Mouse (Mus musculus) heart, postnatal 14 days (tissue): ENCODE measurements at regions not wholly inside any gene's neighbourhood (a gene's known extent, or its start where the extent isn't known, plus 50 kb on each side); places are given as distances from the start of the nearest gene placed in this dataset.

ENCODE experiments used
- DNase-seq, 2 experiments: peaks; one replicate each; pipeline ENCODE4 v3.0.0; 2021 to 2022
- intact Hi-C: fragments of 180-260 bp; cut with DNase I; formaldehyde crosslinking; loops from one replicate; pipeline ENCODE4 v1.15.1; 2025

DNA sequence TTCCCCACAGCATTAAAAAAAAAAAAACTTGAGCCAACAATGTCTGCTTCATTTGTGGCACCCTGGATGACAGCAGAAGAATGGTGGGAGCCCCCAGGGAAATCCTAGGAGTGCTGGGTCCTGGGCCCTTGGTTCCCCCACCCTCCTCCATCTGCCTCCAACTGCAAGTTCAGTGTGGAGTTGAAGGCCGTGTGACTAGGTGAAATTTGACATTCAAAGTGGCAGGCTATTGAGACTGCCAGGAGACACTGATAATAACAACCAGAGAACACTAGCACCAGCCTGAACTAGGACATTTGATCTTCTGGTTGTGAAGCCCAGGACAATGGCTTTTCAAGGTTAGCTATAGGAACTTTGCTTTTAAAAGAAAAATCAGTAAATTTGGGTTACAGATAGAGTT is 74.0 kb downstream of the Adamts15 start:
- no peak for DNase-seq
- intact Hi-C loops = loop anchor here (5.0 kb wide), 2 partner anchors 66 to 69 kb away; no protein-coding TSS in a partner anchor

DNA sequence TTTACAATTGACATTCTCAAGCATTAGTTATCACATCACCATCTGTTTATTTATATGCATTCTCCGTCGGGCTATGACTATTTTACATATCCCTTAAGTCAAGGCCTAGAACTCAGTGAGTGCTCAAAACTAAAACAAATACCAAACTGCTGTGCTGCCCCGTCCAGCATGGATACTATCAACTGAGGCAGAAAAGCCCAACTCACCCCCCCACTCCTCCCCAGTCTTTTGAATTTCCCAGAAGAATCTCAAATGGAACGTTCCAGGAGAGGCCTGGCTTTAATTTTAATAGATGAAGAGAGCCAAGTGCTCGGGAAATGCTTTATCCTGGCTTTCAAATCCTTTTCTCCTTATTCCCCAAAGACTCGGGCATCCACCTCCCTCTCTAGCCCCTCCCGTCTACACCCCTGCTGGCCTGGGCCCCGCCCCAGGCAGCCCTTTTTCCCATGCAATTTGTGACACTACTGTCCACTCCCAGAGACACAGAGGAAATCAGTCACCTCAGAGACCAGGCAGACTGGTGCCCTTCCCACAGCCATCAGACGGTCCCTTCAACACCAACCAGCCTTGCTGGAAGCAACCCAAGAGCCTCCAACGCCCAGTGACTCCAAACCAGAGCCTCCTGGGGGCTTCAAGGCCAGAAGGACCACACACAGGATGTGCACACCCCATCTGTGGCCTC is 76.5 kb downstream of the Adamts15 start:
- intact Hi-C loops = loop anchor here (5.0 kb wide), 2 partner anchors 63 to 72 kb away; no protein-coding TSS in a partner anchor

DNA sequence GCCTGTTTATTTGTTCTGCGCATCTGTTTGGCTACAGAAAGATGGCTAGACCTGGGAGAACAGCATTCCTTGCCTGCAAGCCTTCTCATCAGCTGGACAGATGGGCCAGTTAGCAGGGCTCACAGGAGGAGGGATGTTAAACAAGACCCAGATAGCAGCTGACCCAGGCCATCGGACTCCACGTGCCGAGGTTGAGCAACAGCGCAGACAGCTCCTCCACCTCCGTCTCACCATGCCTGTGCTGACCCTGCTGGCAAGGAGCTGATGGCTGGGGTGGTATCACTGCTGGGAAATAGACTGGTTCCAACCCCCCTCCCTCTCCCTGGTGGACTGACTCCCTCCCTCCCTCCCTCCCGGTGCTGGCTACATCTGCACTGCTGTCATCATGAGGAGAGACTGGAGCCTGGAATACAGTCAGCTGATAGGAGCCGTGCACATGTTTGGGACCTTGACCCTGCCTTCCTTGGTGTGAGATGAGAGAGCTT is 78.1 kb downstream of the Adamts15 start:
- intact Hi-C loops = no loop called here
- peak; percentile 67 to 78 for DNase-seq

More for the DNA sequence above, 76.5 kb downstream of the Adamts15 start:
- peak in 1 of 2 experiments; percentile 26 for DNase-seq

DNA sequence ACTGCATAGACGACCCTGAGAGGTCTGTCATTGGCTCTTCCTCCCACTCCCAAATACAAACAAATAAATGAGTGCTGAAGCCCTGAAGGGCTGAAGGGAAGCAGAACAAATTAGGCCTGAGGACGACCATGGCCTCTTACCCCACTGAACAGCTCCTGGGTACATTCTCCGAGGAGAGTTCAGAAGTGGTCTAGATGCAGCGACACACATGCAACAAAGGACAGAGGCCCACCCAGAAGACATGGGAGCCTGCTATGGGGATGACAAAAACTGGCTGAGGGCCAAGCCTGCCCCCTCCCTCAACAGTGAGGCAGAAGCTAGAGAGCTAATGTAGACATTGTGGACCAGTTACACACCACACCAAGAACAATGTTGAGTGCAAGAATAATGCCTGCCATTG is 87.3 kb downstream of the Adamts15 start:
- intact Hi-C loops = no loop called here
- no peak for DNase-seq

DNA sequence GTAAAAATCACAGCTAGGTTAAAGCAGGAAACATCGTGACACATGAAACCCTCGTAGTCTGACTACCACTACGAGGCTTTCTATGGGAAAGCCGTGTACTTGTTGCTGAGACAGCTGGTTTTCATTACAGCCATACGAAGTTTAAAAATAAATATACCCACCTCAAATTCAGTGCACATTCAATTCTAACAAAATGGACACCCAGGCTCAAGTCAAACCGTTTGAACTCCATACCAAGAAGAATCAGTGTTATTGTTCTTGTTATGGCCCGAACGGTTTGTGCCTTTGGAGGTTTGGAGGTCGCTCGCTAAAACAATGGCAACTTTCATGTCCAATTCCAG is 87.7 kb downstream of the Adamts15 start:
- intact Hi-C loops = no loop called here
- DNase-seq = no peak

DNA sequence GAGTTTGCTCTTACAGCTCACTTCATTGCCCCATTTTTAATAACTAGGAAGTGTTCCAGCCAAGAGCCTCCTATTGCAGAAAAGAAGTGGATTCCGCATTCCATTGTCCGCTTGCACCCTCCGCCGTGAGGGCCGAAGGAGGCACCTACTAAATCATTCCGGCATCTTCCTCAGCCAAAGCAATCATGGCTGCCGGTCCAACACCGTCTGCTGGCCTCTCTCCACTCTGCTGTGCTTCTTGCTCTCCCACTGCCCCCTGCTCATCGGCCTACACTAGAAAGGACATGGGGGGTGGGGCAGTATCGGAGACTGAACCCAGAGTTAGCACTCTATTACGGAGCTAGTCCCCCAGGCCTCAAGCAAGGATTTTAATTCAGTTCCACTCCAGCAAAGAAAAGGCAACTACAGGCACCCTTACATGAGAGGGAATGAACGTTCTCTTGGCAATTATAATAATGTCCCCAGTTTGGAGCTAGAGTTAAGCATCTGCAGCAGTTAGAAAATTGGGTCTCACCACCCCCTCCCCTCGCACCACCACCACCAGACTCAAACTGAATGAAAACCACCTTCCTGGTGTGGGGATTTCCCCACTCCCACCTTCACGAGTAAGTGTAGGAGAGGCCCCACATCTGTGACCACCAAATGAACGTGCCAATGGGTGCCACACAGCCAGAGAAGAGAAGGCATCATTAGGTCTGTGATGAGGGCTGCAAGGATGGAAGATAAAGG is 88.3 kb downstream of the Adamts15 start:
- no peak for DNase-seq
- intact Hi-C loops = no loop called here

DNA sequence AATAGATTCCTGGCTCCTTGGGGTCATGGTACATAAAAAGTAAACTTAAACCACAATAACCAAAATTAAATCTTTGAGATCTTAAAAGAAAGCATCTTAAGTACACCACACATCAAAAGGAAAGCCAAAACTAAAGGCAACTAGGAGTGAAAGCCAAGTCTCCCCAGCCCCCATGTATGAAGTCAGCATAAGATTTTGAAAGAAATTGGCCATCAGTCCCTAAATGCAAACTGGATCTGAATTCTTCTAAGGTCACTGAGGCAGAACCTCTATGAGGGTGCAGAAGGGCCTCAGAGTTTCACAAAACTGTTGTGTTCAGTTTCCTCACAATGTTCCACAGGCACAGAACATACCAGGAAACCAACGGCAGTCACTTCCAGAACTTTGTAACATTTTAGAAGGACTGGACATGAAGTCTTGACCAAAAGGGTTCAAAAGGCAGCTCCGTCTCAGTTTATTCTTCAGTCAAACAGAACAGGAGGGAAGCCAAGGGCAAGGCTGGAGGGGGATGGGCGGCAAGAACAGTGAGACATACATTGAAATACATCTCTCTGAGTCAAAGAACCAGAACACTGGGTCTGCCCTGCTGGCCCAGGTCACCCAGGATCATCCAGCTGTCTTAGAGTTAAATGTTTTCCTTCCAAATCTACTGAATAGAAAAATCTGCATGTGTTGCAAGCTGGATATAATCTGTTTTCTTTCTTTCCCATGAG is 92.9 kb downstream of the Adamts15 start:
- peak in 1 of 2 experiments; percentile 38 for DNase-seq
- intact Hi-C loops = no loop called here

DNA sequence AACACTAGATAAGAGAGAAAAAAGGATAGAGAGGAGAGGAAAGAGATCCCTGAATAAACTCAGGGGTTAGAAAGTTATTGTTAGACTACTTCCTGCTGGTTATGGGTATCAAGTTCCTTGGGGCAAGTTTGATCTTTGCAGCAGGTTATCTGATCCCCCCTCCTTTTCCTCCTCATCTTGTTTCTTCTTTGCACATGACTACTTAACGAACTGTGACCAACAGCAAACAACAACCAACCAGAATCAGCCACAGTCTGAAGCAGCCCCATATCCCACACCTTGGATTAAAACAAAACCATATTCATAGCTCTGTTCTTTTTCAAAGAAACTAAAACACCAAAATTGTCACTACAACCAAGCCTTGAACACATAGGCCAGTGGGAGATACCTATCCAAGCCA is 94.5 kb downstream of the Adamts15 start:
- intact Hi-C loops = no loop called here
- no peak for DNase-seq

DNA sequence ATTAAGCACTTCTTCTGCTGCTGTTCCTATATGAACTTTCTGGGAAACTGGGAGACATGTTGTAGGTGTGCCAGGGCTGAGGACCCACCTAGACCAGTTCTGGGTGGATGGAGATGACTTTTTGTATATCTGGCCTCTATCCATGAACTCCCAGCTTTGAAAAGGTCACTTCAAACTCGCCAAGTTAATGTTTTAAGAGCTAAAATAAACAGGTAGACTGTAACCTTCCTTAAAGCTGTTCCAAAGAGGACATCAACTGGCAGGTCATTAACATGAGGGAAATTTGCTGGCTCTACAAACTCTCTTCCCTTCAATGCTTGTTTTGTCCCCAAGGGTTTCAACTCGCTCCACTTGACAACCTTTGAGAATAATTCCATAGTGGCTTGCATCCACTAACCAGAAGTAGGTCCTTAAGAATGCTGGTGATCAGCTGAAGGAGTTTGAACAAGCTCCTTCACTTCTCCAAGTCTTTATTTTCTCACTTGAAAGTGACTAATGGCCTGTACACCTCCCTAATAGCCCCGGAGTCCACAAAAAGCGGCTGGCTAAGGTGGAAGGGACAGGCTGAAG is 98.1 kb downstream of the Adamts15 start:
- no peak for DNase-seq
- intact Hi-C loops = no loop called here

DNA sequence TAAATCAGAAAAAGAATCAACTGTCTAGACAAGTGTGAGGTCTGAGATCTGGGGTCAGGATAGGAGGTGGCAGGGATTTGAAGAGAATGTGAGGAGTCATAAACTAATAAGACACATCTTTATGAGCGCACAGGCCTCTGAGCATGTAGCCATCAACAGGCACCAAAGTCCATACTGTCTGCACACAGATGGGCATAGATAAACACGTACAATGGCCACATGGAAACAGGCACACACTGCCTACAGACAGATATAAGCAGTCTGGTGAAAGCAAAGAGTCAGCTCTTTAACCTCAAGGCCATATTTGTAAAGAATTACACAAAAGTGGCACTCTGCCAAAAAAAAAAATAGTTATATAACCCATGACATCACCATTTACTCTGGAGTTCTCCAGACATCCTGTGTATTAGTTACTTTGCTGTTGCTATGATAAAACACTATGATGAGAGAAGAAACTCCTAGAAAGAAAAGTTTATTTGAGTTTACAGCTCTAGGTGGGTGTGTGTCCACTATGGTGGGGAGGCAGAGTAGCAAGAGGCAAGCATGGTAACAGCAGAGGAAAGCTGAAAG is 101.4 kb downstream of the Adamts15 start:
- intact Hi-C loops = no loop called here
- no peak for DNase-seq

DNA sequence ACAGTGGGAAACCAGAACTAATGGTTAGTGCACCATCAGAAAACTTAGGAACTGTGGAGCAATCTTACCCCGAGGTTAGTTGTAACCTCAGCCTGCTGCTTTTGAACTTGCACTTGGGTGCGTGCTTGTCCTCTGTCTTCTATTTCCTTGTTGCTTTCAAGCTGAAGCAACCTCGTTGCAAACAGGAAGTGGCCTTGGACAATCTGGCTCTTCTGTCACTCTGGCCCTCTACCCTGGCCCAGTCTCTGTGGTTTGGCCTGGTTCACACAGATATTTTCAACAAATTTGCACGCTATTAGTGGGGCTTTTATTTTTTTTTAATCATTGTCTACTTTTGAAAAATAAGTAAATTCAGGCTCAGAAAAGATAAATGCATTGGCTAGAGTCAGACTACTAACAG is 109.0 kb downstream of the Adamts15 start:
- intact Hi-C loops = no loop called here
- DNase-seq = no peak

DNA sequence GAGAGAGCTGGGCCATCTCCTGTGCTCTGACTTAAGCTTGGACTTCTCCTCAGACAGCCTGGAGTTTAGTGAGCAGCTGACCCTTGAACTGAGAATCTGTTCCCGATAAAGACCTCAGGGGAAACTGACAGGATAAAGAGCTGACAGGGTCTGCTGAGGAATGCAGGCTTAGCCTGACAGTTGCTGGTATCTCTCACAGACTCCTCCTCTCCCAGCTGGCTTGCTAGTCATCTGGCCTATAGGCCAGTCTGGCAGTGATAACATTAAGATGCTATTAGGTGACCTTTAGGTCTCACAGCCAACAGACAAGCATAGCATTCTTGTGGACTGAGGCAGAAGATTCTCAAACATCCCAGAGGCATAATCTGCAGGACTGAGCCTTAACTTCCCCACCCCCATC is 111.4 kb downstream of the Adamts15 start:
- intact Hi-C loops = no loop called here
- DNase-seq = no peak

DNA sequence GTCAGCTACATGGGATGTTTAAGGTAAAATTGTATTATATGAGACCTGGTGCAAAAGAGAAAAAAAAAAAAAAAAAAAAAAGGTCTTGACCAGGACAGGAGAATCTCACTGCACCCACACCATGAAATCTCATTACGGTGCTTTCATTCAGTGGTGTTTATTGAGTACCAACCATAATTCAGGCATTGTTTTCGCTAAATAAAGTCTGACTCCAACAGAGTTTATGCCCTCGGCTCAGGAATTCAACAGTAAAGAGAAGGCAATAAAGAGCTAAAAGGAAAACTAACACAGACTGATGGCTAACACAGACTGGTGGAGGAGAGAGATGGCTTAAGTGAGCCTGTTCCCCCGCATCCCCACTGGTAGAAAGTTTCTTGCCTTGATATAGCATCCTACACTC is 112.0 kb downstream of the Adamts15 start:
- DNase-seq = no peak
- intact Hi-C loops = no loop called here

DNA sequence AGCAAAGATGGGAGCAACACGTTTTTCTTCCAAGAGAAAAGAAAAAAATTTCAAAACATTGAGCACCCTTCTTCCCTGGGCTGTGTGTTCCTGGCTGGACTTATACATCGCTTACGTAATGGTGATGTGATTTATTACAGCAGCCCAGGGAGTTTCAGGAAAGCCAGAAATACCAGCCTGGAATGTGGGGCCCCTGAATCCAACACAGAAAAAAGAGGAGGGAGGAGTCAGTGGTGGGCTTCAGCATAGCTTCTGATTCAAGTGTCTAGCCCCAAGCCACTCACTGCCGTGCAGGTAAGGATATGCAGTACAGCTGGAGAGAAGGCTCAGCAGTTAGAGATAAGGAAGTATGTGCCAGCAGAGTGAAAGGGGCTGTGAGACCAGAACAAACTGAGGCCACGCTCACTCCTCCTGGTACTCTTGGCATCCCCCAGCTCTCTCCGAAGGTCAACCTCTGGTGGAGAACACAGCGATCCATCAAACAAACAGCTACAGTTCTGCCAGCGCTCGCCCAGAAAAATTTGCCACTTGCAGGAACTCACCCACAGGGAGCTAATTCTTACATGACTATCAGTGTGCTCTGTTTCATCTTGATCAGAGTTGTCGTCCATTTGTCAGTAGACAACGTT is 113.3 kb downstream of the Adamts15 start:
- intact Hi-C loops = no loop called here
- no peak for DNase-seq

DNA sequence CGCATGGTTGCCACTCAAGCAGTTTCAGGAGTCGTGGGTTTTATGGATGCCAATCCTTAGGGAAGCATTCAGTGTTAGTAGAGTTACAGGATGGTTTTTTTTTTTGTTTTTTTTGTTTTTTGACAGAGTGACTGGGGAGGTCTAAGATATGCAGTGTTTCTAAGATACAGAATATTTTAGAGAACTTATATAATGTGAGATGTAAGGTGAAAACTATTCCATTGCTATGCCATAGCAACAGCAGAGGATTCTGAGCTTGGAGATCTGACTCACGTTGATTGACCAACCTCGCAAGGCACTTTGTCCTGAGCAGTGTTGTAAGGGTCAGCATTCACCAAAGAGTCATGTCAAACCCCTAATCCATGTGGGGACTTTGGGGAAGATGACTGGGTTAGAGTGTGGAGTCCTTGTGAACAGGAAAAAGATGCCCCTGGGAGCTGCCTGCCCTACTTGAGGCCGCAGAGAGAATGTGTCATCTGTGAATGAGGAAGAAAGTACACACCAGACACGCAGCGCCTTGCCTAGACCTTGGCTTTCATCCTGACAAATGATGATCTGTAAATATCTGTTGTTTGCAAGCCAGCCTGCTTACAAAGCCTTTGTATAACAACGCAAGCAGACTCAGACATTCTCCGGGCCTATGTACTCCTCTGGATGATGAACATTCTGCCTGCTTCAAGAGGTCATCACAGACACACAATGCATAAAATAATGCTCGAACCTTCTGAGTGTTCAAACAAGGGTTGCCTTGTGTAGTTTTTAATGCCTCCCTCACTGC is 118.3 kb downstream of the Adamts15 start:
- intact Hi-C loops = no loop called here
- DNase-seq = no peak

DNA sequence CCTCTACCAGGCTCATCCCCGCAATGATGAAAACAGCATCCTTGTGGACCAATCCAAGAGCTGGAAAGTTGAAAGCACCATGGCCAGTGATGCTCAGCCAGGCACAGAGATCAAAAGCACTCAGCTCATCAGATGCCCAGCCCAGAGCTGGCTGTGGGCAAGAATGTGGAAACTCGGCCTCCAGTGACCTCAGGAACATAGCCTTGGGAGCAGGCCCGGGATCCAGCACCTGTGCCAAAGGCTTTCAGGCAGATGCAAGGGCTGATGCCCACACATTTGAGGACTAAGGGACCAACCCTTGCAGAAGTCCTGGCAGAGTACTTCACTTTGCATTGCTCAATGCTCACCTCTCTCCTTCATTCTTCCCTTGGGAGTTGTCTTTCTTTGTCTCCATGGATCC is 119.4 kb downstream of the Adamts15 start:
- intact Hi-C loops = no loop called here
- no peak for DNase-seq

DNA sequence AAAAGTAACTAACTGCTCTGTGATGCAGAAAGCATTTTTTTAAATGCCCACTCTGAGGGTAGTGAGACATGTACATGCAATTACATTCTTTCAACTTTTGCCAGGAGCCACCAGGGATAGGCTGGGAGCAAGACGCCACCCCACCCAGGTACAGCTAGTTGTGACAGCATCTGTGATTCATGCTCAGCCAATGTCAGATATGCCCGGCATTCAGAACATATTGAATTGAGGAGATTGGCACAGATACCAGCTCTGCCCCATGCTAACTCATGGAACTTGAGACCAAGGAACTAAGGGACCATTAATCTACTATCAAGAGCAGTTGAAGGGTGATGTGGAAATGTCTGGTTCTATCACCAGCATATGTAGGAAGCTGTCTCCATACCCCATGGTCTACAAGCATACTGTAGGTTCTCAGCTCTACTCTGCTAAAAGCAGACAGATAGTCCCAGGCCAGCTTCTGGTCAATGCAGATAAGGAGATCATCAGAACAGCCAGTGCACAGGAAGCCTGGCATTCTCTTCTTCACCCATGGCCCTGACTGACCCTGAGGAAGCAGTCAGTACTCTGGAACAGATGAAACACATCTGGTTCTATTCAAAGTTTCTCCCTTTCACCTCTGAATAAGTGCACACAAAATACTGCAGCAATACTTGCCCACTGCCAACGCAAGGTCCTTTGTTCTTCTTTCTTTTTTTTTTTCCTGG is 127.4 kb downstream of the Adamts15 start:
- intact Hi-C loops = no loop called here
- no peak for DNase-seq

DNA sequence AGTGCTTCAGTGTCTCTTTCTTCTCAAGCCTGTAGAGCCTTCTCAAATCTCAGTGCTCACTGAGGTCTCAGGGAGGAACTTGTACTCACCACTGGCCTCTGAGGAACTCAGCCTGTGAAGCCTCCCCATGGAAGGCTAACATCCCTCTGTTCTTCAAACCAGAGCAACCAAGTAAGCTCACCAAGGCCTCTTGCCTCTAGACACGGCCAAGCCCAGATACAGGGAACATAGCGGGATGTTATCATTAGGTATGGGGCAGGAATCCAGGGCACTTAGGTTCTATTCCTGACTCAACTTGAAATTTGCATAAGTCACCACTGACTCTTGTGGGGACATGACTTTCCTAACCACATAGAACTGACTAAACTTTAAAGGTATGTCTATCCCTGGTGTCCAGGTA is 141.0 kb downstream of the Adamts15 start:
- intact Hi-C loops = loop anchor here (5.0 kb wide), 1 partner anchor 66 kb away; no protein-coding TSS in a partner anchor

DNA sequence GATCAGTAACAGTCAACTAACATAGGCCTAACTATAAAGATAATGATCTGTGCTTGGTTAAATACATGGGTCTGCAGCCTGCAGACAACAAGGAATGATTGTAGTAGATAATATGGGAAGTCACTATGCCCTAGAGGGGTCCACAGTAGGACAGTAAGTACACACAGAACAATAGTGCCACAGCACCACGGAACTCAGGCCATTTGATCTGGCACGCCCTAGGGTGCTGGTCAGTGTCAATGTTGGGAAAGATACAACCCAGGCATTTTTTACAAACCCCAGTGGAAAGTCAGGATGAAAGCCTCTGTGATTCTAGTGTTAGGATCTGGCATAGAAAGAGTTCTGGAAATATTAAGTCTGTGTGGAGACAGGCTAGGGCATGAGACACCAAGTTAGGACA is 144.4 kb downstream of the Adamts15 start:
- no peak for DNase-seq
- intact Hi-C loops = no loop called here

More for the DNA sequence above, 141.0 kb downstream of the Adamts15 start:
- peak in 1 of 2 experiments; percentile 45 for DNase-seq
